Mouse (Mus musculus) thymus, adult 2 months (tissue): ENCODE measurements at regions not wholly inside any gene's neighbourhood (a gene's known extent, or its start where the extent isn't known, plus 50 kb on each side); places are given as distances from the start of the nearest gene placed in this dataset.

Experiments
- CTCF ChIP-seq: fragments of 200-500 bp; IDR thresholded peaks from 2 replicates; pipeline ENCODE4 v1.5.1; 2012; ENCODE audit warnings: mild to moderate bottlenecking, control low read depth, low read length, moderate library complexity, borderline replicate concordance; ENCODE audit not compliant: control insufficient read depth, poor library complexity, insufficient read depth; ENCODE audit errors: extremely low read depth
- POLR2A ChIP-seq: fragments of 200-500 bp; IDR thresholded peaks from 2 replicates; pipeline ENCODE4 v1.6.1; 2012; ENCODE audit warnings: mild to moderate bottlenecking, low read length, control low read depth, moderate library complexity; ENCODE audit not compliant: control insufficient read depth, poor library complexity, insufficient read depth; ENCODE audit errors: extremely low read depth

DNA sequence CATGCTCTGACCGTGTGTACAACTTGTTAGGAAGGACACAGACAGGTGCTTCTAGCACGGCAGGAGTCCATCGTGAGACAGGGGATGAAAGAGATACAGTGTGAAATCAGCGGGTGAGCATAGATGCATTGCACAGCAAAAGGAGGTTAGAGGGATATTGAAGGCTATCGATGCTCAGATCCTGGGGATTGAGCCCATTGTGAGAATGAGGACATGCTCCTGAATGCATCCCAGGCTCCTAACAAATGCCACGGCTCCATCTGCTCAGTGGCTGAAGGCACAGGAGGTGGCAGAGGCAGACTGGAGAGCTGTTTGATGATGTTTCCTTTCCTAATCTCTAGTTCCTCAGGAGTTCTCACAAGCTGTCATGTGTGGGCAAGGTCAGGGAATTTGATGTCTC, 114.1 kb upstream of the Btg1 start:
- no peak for TF ChIP-seq CTCF
- TF ChIP-seq POLR2A, result no peak
